Mouse (Mus musculus) small intestine, adult 2 months (tissue): ENCODE measurements around the gene Fbxl16.

Experiments used
- CTCF ChIP-seq: fragments of 200-500 bp; IDR thresholded peaks from 2 replicates; pipeline ENCODE4 v1.5.1; 2012; ENCODE audit warnings: low read depth, mild to moderate bottlenecking, control low read depth, inconsistent platforms, low read length, moderate library complexity, mixed read lengths; ENCODE audit not compliant: insufficient replicate concordance, insufficient read length; ENCODE audit errors: extremely low read depth
- POLR2A ChIP-seq: fragments of 200-500 bp; IDR thresholded peaks from 2 replicates; pipeline ENCODE4 v1.6.1; 2012; ENCODE audit warnings: low read depth, mild to moderate bottlenecking, control low read depth, inconsistent platforms, low read length, moderate library complexity

GRCm38 (mm10) chr17:25839455-25840235, 30.8 kb downstream of the Fbxl16 start:
- TF ChIP-seq CTCF (no peak), POLR2A (no peak)
